Mouse (Mus musculus) forebrain, embryonic 10.5 days (tissue): Measurements from ENCODE around the gene Gm5105. TPM values are rescaled to one million over a fixed set of nuclear protein-coding genes. Genes with fewer than 3 reads are reported as not detected.

Experiments used
- DNase-seq: peaks from one replicate; pipeline ENCODE4 v3.0.0-alpha.2; 2017; ENCODE audit warnings: low spot score; ENCODE audit errors: extremely low spot score
- H3K27ac ChIP-seq: fragments of 300-500 bp; sonication (generic); 2 replicates; pipeline ENCODE4 v1.5.1; 2016; ENCODE audit warnings: mild to moderate bottlenecking
- H3K27me3 ChIP-seq: fragments of 300-500 bp; sonication (generic); 2 replicates; pipeline ENCODE4 v1.6.1; 2016; ENCODE audit warnings: mild to moderate bottlenecking; ENCODE audit not compliant: poor library complexity, severe bottlenecking
- H3K36me3 ChIP-seq: fragments of 300-500 bp; sonication (generic); replicated peaks from 2 replicates; pipeline ENCODE4 v1.6.1; 2016; ENCODE audit warnings: mild to moderate bottlenecking, moderate library complexity
- H3K4me1 ChIP-seq: fragments of 300-500 bp; sonication (generic); 2 replicates; pipeline ENCODE4 v1.6.1; 2016
- H3K4me3 ChIP-seq: fragments of 300-500 bp; sonication (generic); 2 replicates; pipeline ENCODE4 v1.5.1; 2016; ENCODE audit warnings: mild to moderate bottlenecking, moderate library complexity
- H3K9me3 ChIP-seq: fragments of 300-500 bp; sonication (generic); 2 replicates; pipeline ENCODE4 v1.6.1; 2016; ENCODE audit warnings: mild to moderate bottlenecking, moderate library complexity
- whole genome bisulfite sequencing: fragments of 180-500 bp; shearing (Covaris S2); methylation state at CpG from one replicate; pipeline ENCODE4 v1.1.7; 2016; 5-methylcytosine and 5-hydroxymethylcytosine counted together
- polyA plus RNA-seq: library from polyadenylated mRNA; unstranded; fragments of >200 nt; fragmentation: Nextera tagmentation; extraction: Ambion mirVana; gene quantifications from 2 replicates; pipeline ENCODE4 v1.2.1, GENCODE M21; 2016

The Gm5105 gene
- not detected in 2 replicates for polyA plus RNA-seq

DNA sequence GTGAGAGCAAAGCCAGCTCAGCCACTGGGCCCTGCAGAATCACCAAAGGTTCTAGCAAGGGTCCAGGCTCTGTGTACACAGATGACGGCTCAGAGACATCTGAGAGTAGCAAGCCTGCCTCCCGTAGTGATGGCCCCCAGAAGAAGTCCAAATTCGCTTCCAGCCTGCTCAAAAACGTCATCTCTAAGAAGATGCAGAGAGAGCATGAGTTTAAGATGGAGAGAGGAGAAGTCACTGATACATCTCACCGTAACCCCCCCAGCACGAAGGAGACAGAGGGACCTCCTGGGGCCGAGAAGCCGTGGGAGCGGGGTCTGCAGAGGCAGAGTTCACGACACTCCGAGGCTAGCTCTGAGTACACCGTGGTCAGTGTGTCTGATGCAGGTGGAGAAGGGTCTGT lies at the start of gene Gm5105:
TSS of gene Gm5105 (minus strand) at position 101 of the 400 bp plus-strand sequence.
- WGBS, result 90% methylated on average over 12 of the region's 12 CpGs
- H3K4me1 ChIP-seq, result peaks cover 36% of the 10 kb centered on the region

GRCm38 (mm10) chr3:138116871-138117270 lies 49.7 kb upstream of the Gm5105 start:
- Histone ChIP-seq H3K27ac (no peak overlapping the region), H3K36me3 (no peaks in the 10 kb centered on the region), H3K27me3 (no peaks in the 10 kb centered on the region), H3K4me3 (no peak overlapping the region), H3K4me1 (no peaks in the 10 kb centered on the region), H3K9me3 (no peaks in the 10 kb centered on the region)
- 92% methylated on average over 4 of the region's 4 CpGs for WGBS
- no peak for DNase-seq

More for the DNA sequence above, at the start of gene Gm5105:
- peaks cover 12% of the 10 kb centered on the region; the same call in 1 of the 2 replicates for H3K27me3 ChIP-seq
- 0 out of 2 replicates have a peak, but pooled peaks cover 3% of the 10 kb centered on the region for H3K9me3 ChIP-seq
- H3K27ac ChIP-seq, result no peak within 1 kb of the TSS
- no peaks in the 10 kb centered on the region for H3K36me3 ChIP-seq
- DNase-seq, result no peak
- no peak within 1 kb of the TSS for H3K4me3 ChIP-seq

DNA sequence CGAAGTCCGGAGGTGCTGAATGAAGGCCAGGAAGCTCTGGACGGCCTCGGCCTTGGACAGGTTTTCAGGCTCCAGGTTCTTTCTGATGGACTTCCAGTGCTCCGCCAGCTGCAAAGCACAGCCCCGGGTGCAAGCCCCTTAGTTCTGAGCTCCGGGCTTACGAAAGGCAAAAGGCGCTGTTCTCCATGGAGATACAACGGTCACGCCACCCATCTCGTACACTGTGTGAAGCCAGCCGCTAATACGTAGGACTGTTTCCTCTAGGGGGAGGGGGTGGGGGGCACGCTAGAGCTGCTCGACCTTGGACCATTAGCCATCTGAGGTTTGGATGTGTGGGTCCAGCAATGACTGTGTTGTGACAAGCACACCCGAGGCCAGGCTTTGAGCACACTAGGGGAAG lies 46.9 kb upstream of the Gm5105 start:
- H3K27me3 ChIP-seq, result no peaks in the 10 kb centered on the region

GRCm38 (mm10) chr3:138110910-138111782 lies 44.0 kb upstream of the Gm5105 start:
- Histone ChIP-seq H3K9me3 (no peaks in the 10 kb centered on the region), H3K27me3 (no peaks in the 10 kb centered on the region), H3K4me1 (no peaks in the 10 kb centered on the region), H3K36me3 (no peaks in the 10 kb centered on the region), H3K4me3 (no peak overlapping the region), H3K27ac (no peak overlapping the region)
- 94% methylated on average over 19 of the region's 19 CpGs for WGBS
- DNase-seq, result no peak

More for the DNA sequence above, 46.9 kb upstream of the Gm5105 start:
- Histone ChIP-seq H3K36me3 (no peaks in the 10 kb centered on the region), H3K9me3 (no peaks in the 10 kb centered on the region), H3K4me3 (no peak overlapping the region), H3K27ac (no peak overlapping the region), H3K4me1 (no peaks in the 10 kb centered on the region)
- no peak for DNase-seq
- WGBS, result 90% methylated on average over 17 of the region's 17 CpGs

DNA sequence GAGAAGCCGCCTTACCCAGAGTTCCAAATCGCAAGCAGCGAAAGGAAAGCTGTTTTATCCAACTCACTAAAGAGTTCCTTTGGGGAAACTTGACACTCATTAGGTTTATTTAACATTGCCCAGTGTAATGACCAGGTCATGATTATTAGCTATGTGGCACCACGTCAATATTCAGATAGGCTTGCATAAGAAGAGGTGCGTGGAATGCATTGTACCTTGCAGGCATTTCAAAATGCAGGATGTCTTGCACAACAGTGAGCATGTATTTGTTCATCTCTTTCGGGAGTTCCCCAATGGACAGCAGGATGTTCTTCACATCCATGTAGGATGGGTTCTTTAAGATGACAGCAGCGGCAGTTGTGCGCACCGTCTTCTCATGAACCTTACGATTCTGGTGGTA lies 39.7 kb upstream of the Gm5105 start:
- Histone ChIP-seq H3K27me3 (no peaks in the 10 kb centered on the region), H3K4me1 (no peaks in the 10 kb centered on the region), H3K36me3 (no peaks in the 10 kb centered on the region), H3K27ac (no peak overlapping the region), H3K9me3 (no peaks in the 10 kb centered on the region), H3K4me3 (no peak overlapping the region)
- 96% methylated on average over 10 of the region's 10 CpGs for WGBS
- DNase-seq, result no peak

DNA sequence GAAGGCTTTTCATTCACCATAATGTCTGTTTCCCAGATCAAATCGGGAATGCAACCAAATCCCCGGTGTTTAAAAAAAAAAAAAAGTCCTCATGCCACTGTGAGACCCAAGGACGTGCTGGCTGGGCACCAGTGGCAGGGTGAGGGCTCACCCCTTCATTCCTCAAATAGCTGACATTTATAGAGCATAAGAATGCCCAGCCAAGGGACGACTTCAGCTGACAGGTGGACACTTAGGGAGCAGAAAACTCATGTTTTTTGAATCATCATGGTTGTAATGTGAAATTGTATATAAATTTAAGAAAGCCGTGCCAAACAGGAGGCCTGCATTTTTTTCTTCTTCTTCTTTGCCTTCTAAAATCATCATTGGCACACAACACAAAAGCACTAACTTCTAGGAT lies 37.9 kb upstream of the Gm5105 start:
- Histone ChIP-seq H3K4me1 (no peaks in the 10 kb centered on the region), H3K27ac (no peak overlapping the region), H3K4me3 (no peak overlapping the region), H3K9me3 (no peaks in the 10 kb centered on the region), H3K27me3 (no peaks in the 10 kb centered on the region), H3K36me3 (no peaks in the 10 kb centered on the region)
- DNase-seq, result no peak
- 79% methylated on average over 5 of the region's 5 CpGs for WGBS

DNA sequence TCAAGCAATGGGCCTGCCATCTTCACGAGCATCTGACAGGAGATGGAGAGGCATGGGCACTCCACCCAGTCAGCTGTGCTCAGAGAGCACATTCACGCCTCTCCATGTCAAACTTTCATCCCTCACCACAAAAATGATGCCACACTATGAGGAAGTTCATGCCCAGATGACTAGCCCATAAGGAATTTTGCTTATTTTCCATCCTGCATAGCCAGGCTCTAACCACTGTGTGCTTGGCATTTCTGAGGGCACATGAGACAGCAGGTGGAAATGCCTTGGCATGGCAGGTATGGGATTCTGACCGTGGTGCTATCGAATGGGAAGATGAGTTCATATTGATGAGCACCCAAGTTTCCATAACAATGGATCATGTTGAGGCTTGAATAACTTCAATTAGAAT lies 36.5 kb upstream of the Gm5105 start:
- Histone ChIP-seq H3K9me3 (no peaks in the 10 kb centered on the region), H3K4me1 (no peaks in the 10 kb centered on the region), H3K36me3 (no peaks in the 10 kb centered on the region), H3K4me3 (no peak overlapping the region), H3K27ac (no peak overlapping the region), H3K27me3 (no peaks in the 10 kb centered on the region)
- WGBS, result 93% methylated on average over 4 of the region's 4 CpGs
- no peak for DNase-seq

- DNase-seq, result no peak
- H3K36me3 ChIP-seq, result no peaks in the 10 kb centered on the region
Measured at GRCm38 (mm10) chr3:138101936-138102335, 34.7 kb upstream of the Gm5105 start.

DNA sequence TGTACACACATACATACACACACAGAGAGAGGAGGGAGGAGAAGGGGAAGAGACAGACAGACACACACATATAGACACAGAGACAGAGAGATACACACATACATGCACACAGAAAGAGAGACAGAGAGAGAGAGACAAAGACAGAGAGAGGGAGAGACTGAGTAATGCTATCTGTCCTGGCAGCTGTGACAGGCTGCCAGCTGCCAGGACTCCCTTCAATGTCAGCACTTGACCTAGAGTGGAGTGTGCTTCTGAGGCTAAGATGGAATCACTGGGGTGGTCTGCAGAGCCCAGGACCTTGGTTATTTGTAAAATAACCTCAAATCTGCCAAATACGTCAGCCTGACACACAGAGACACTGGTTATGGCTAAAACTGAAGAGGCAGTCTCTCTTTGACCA lies 30.5 kb upstream of the Gm5105 start:
- H3K36me3 ChIP-seq, result peaks cover 5% of the 10 kb centered on the region; the same call in 1 of the 2 replicates
- H3K27ac ChIP-seq, result no peak overlapping the region
- no peaks in the 10 kb centered on the region for H3K9me3 ChIP-seq
- no peaks in the 10 kb centered on the region for H3K27me3 ChIP-seq
- H3K4me1 ChIP-seq, result no peaks in the 10 kb centered on the region
- WGBS, result 91% methylated on average over 1 of the region's 1 CpGs
- no peak overlapping the region for H3K4me3 ChIP-seq
- no peak for DNase-seq

More at GRCm38 (mm10) chr3:138101936-138102335, 34.7 kb upstream of the Gm5105 start:
- Histone ChIP-seq H3K9me3 (no peaks in the 10 kb centered on the region), H3K4me1 (no peaks in the 10 kb centered on the region), H3K27me3 (no peaks in the 10 kb centered on the region), H3K4me3 (no peak overlapping the region), H3K27ac (no peak overlapping the region)
- 90% methylated on average over 4 of the region's 4 CpGs for WGBS

- 91% methylated on average over 19 of the region's 19 CpGs for WGBS
Measured at GRCm38 (mm10) chr3:138096263-138097028, 29.3 kb upstream of the Gm5105 start.

GRCm38 (mm10) chr3:138095718-138096117 lies 28.5 kb upstream of the Gm5105 start:
- Histone ChIP-seq H3K36me3 (peaks cover 5% of the 10 kb centered on the region; the same call in 1 of the 2 replicates), H3K4me3 (no peak overlapping the region), H3K27me3 (no peaks in the 10 kb centered on the region), H3K9me3 (no peaks in the 10 kb centered on the region), H3K27ac (no peak overlapping the region), H3K4me1 (no peaks in the 10 kb centered on the region)
- 87% methylated on average over 10 of the region's 10 CpGs for WGBS
- DNase-seq, result no peak

More at GRCm38 (mm10) chr3:138096263-138097028, 29.3 kb upstream of the Gm5105 start:
- Histone ChIP-seq H3K9me3 (no peaks in the 10 kb centered on the region), H3K36me3 (peaks cover 5% of the 10 kb centered on the region; the same call in 1 of the 2 replicates), H3K27me3 (no peaks in the 10 kb centered on the region), H3K4me3 (no peak overlapping the region), H3K27ac (no peak overlapping the region), H3K4me1 (no peaks in the 10 kb centered on the region)
- DNase-seq, result no peak

- H3K4me3 ChIP-seq, result no peak overlapping the region
- DNase-seq, result no peak
- no peaks in the 10 kb centered on the region for H3K9me3 ChIP-seq
- WGBS, result 87% methylated on average over 3 of the region's 3 CpGs
- H3K27me3 ChIP-seq, result no peaks in the 10 kb centered on the region
- no peaks in the 10 kb centered on the region for H3K4me1 ChIP-seq
- H3K36me3 ChIP-seq, result peaks cover 5% of the 10 kb centered on the region; the same call in 1 of the 2 replicates
- no peak overlapping the region for H3K27ac ChIP-seq
Measured at GRCm38 (mm10) chr3:138095301-138095700, 28.1 kb upstream of the Gm5105 start.

DNA sequence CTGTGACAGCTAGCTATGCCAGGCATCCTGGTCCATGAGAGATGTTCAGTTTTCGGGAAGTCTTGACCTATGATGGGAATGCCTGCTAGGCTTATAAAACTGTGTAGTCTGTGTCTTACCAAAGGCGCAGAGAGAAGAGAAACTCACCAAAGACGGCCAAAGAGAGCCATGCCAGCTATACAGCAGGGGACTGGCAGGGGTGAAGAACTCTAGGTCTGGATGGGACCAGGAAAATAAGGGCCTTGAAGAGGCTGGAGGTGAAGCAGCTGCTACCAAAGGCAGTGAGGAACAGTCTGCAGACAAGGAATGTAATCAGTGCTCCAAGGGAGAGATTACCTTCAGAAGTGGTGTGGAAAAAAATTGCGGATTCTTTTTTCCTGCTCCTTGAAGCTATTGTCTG lies 16.7 kb upstream of the Gm5105 start:
- WGBS, result 71% methylated on average over 4 of the region's 4 CpGs
- no peaks in the 10 kb centered on the region for H3K36me3 ChIP-seq

More for the DNA sequence above, 16.7 kb upstream of the Gm5105 start:
- Histone ChIP-seq H3K4me3 (no peak overlapping the region), H3K27me3 (no peaks in the 10 kb centered on the region), H3K27ac (no peak overlapping the region), H3K9me3 (no peaks in the 10 kb centered on the region), H3K4me1 (peaks cover 4% of the 10 kb centered on the region; the same call in 1 of the 2 replicates)
- DNase-seq, result no peak
